Comparison of ENCODE assay signal across 8 mouse cellular contexts in genomic region chr5:122654268-122654573, GRCm38 (mm10). TPM values are rescaled to one million over a fixed set of nuclear protein-coding genes. Genes with fewer than 3 reads are reported as not detected.
A peak's percentile ranks its signal among the peaks of the same experiment; 100 is the strongest.
DNase-seq lines count a peak whose midpoint lies in the region; ATAC-seq and TF ChIP-seq lines count a peak whose summit lies in the region.

No protein-coding gene starts in this region.

- no peak for TF ChIP-seq POLR2A in embryonic fibroblast, embryonic 13.5 days (IDR thresholded peaks at IDR 0.05; ENCODE audit: low read depth, low read length)

- H3K4me1 ChIP-seq in kidney, embryonic 16.5 days (ENCODE audit: insufficient read depth, low read length), result peaks cover 13% of the 10 kb centered on the region
- peaks cover 8% of the 10 kb centered on the region for H3K4me1 ChIP-seq in embryonic fibroblast, embryonic 13.5 days (ENCODE audit: control insufficient read depth, insufficient read depth, low read length)
- H3K4me1 ChIP-seq in hindbrain, embryonic 14.5 days (replicated peaks; ENCODE audit: control insufficient read depth, insufficient read depth, low read length), result peaks cover 14% of the 10 kb centered on the region; the same call in 1 of the 2 replicates
- H3K4me1 ChIP-seq in midbrain, postnatal 0 days (ENCODE audit: insufficient read depth, low read length), result peaks cover 10% of the 10 kb centered on the region; the same call in 1 of the 2 replicates

- DNase-seq in kidney, postnatal 10 days, result no peak
- DNase-seq in hindbrain, embryonic 14.5 days (ENCODE audit: low spot score), result peak; percentile 35
- DNase-seq in midbrain, postnatal 0 days (ENCODE audit: low spot score), result no peak
- DNase-seq in gastrocnemius, postnatal 25 days, result no peak
- DNase-seq in layer of hippocampus, adult 8-10 months (ENCODE audit: low spot score in 2 of 2), result no peak
- no peak for DNase-seq in adrenal gland, postnatal 36 days

- 45% methylated on average over 5 of the region's 5 CpGs for WGBS in kidney, embryonic 16.5 days
- 42% methylated on average over 5 of the region's 5 CpGs for WGBS in hindbrain, embryonic 14.5 days
- WGBS in midbrain, postnatal 0 days, result 28% methylated on average over 5 of the region's 5 CpGs

- H3K27me3 ChIP-seq in kidney, embryonic 16.5 days (ENCODE audit: insufficient read depth, low read length), result no peaks in the 10 kb centered on the region
- no peaks in the 10 kb centered on the region for H3K27me3 ChIP-seq in hindbrain, embryonic 14.5 days (ENCODE audit: control insufficient read depth, insufficient read depth, low read length)
- H3K27me3 ChIP-seq in midbrain, postnatal 0 days (ENCODE audit: insufficient read depth, low read length), result no peaks in the 10 kb centered on the region

- peak; percentile 82; the same call in 1 of the 2 replicates for ATAC-seq in kidney, embryonic 16.5 days (ENCODE audit: low FRiP score, low TSS enrichment)
- ATAC-seq in hindbrain, embryonic 14.5 days (ENCODE audit: low FRiP score), result peak; percentile 66; the same call in 1 of the 2 replicates
- ATAC-seq in midbrain, postnatal 0 days (ENCODE audit: low FRiP score), result no peak

- H3K9ac ChIP-seq in kidney, embryonic 16.5 days (replicated peaks; ENCODE audit: low read length), result no peak overlapping the region
- no peak overlapping the region for H3K9ac ChIP-seq in hindbrain, embryonic 14.5 days
- H3K9ac ChIP-seq in midbrain, postnatal 0 days (replicated peaks; ENCODE audit: low read length, poor library complexity, severe bottlenecking), result no peak overlapping the region

- no peak overlapping the region for H3K4me2 ChIP-seq in kidney, embryonic 16.5 days (replicated peaks; ENCODE audit: low read depth, low read length)
- no peak overlapping the region for H3K4me2 ChIP-seq in hindbrain, embryonic 14.5 days (replicated peaks)
- H3K4me2 ChIP-seq in midbrain, postnatal 0 days (ENCODE audit: low read depth, low read length, poor library complexity, severe bottlenecking), result no peak overlapping the region

- TF ChIP-seq CTCF in embryonic fibroblast, embryonic 13.5 days (IDR thresholded peaks at IDR 0.05; ENCODE audit: borderline replicate concordance, insufficient read depth, low read length), result no peak
- no peak for TF ChIP-seq CTCF in midbrain, postnatal 0 days (IDR thresholded peaks at IDR 0.05)

- H3K4me3 ChIP-seq in kidney, embryonic 16.5 days (ENCODE audit: low read length), result no peak overlapping the region
- no peak overlapping the region for H3K4me3 ChIP-seq in embryonic fibroblast, embryonic 13.5 days (ENCODE audit: insufficient read depth, low read length)
- no peak overlapping the region for H3K4me3 ChIP-seq in hindbrain, embryonic 14.5 days (replicated peaks; ENCODE audit: low read length)
- H3K4me3 ChIP-seq in midbrain, postnatal 0 days (ENCODE audit: low read depth, low read length), result no peak overlapping the region

- H3K36me3 ChIP-seq in kidney, embryonic 16.5 days (ENCODE audit: insufficient read depth, low read length), result no peaks in the 10 kb centered on the region
- no peaks in the 10 kb centered on the region for H3K36me3 ChIP-seq in hindbrain, embryonic 14.5 days (replicated peaks; ENCODE audit: control insufficient read depth, insufficient read depth)
- no peaks in the 10 kb centered on the region for H3K36me3 ChIP-seq in midbrain, postnatal 0 days (ENCODE audit: insufficient read depth, low read length)

- H3K27ac ChIP-seq in kidney, embryonic 16.5 days (ENCODE audit: low read length), result peak overlapping the region; percentile 54; the same call in 1 of the 2 replicates
- peak overlapping the region; percentile 41 for H3K27ac ChIP-seq in embryonic fibroblast, embryonic 13.5 days (ENCODE audit: insufficient read depth, low read length)
- peak overlapping the region; percentile 75 for H3K27ac ChIP-seq in hindbrain, embryonic 14.5 days
- H3K27ac ChIP-seq in midbrain, postnatal 0 days (ENCODE audit: low read depth, low read length), result peak overlapping the region; percentile 68

- H3K9me3 ChIP-seq in kidney, embryonic 16.5 days (ENCODE audit: low read length), result no peaks in the 10 kb centered on the region
- no peaks in the 10 kb centered on the region for H3K9me3 ChIP-seq in hindbrain, embryonic 14.5 days (ENCODE audit: control insufficient read depth, low read length)
- no peaks in the 10 kb centered on the region for H3K9me3 ChIP-seq in midbrain, postnatal 0 days (ENCODE audit: low read length)

RNA-seq across cellular contexts. Expression of gene P2rx7, which starts 10.5 kb away (rescaled TPM):
- polyA plus RNA-seq in kidney, embryonic 16.5 days (2015; fragmentation: Nextera tagmentation; extraction: Ambion mirVana), result 1.3 and 1.5 TPM in 2 replicates
- 1.2 and 1.4 TPM in 2 replicates for polyA plus RNA-seq in embryonic fibroblast, embryonic 13.5 days (2011; ENCODE audit: insufficient read length, low read depth, missing spikeins)
- 3.7 and 4.0 TPM in 2 replicates for polyA plus RNA-seq in hindbrain, embryonic 14.5 days (2014; fragmentation: Nextera tagmentation; extraction: Ambion mirVana)
- total RNA-seq in midbrain, postnatal 0 days (2014; rRNA removed), result 6.3 and 7.3 TPM in 2 replicates
- 3.6 and 4.6 TPM in 2 replicates for polyA plus RNA-seq in midbrain, postnatal 0 days (2015; fragmentation: Nextera tagmentation; extraction: Ambion mirVana)
- total RNA-seq in gastrocnemius, postnatal 25 days (2021), result 1 to 10 TPM; 1.9 TPM
- 10 to 100 TPM; 10.3 to 16.4 (median 13.1) TPM for total RNA-seq in layer of hippocampus, adult 8-10 months (2022)
- 1 to 10 TPM; 2.1 to 2.3 TPM for total RNA-seq in adrenal gland, postnatal 36 days (2021)

RNA-seq across cellular contexts. Expression of gene Ift81, which starts 39.9 kb away (rescaled TPM):
- 33.3 and 39.6 TPM in 2 replicates for polyA plus RNA-seq in kidney, embryonic 16.5 days (2015; fragmentation: Nextera tagmentation; extraction: Ambion mirVana)
- 27.9 and 49.1 TPM in 2 replicates for polyA plus RNA-seq in embryonic fibroblast, embryonic 13.5 days (2011; ENCODE audit: insufficient read length, low read depth, missing spikeins)
- 60.5 and 61.9 TPM in 2 replicates for polyA plus RNA-seq in hindbrain, embryonic 14.5 days (2014; fragmentation: Nextera tagmentation; extraction: Ambion mirVana)
- 30.5 and 35.1 TPM in 2 replicates for total RNA-seq in midbrain, postnatal 0 days (2014; rRNA removed)
- polyA plus RNA-seq in midbrain, postnatal 0 days (2015; fragmentation: Nextera tagmentation; extraction: Ambion mirVana), result 69.9 and 71.9 TPM in 2 replicates
- 1 to 10 TPM; 2.6 to 7.1 TPM for total RNA-seq in gastrocnemius, postnatal 25 days (2021)
- 10 to 100 TPM; 40.2 to 59.2 (median 48.5) TPM for total RNA-seq in layer of hippocampus, adult 8-10 months (2022)
- 10 to 100 TPM in 1 of 2 experiments, 1 to 10 TPM in 1; 9.7 to 19.0 TPM for total RNA-seq in adrenal gland, postnatal 36 days (2021)

RNA-seq across cellular contexts. Expression of gene P2rx4, which starts 53.1 kb away (rescaled TPM):
- polyA plus RNA-seq in kidney, embryonic 16.5 days (2015; fragmentation: Nextera tagmentation; extraction: Ambion mirVana), result 25.0 and 26.1 TPM in 2 replicates
- 43.1 and 52.3 TPM in 2 replicates for polyA plus RNA-seq in embryonic fibroblast, embryonic 13.5 days (2011; ENCODE audit: insufficient read length, low read depth, missing spikeins)
- polyA plus RNA-seq in hindbrain, embryonic 14.5 days (2014; fragmentation: Nextera tagmentation; extraction: Ambion mirVana), result 14.8 and 16.0 TPM in 2 replicates
- 15.0 and 19.4 TPM in 2 replicates for total RNA-seq in midbrain, postnatal 0 days (2014; rRNA removed)
- polyA plus RNA-seq in midbrain, postnatal 0 days (2015; fragmentation: Nextera tagmentation; extraction: Ambion mirVana), result 14.7 and 16.1 TPM in 2 replicates
- total RNA-seq in gastrocnemius, postnatal 25 days (2021), result 1 to 10 TPM; 3.9 to 4.2 TPM
- 10 to 100 TPM; 16.6 to 28.6 (median 20.2) TPM for total RNA-seq in layer of hippocampus, adult 8-10 months (2022)
- 10 to 100 TPM; 33.0 to 45.8 TPM for total RNA-seq in adrenal gland, postnatal 36 days (2021)
